In genomic region chr2:5911282-5911965, GRCm38 (mm10) we compare ENCODE assay signal across 15 mouse cellular contexts. TPM values are rescaled to one million over a fixed set of nuclear protein-coding genes. Genes with fewer than 3 reads are reported as not detected.
DNase-seq lines count a peak whose midpoint lies in the region; ATAC-seq and TF ChIP-seq lines count a peak whose summit lies in the region.
"Had no signal": no experiment of that assay in that cellular context is flagged by ENCODE, and none has a peak within 500 bp of the region (broad histone marks: within the 10 kb centered on the region; RNA-seq: fewer than 3 reads in every experiment).

No protein-coding gene starts in this region.

- no peak for TF ChIP-seq EP300 in heart, adult 2 months (IDR thresholded peaks at IDR 0.05; ENCODE audit: insufficient read depth, low read depth, low read length)

- H3K4me3 ChIP-seq in heart, adult 2 months, result no peak overlapping the region
- no peak overlapping the region for H3K4me3 ChIP-seq in limb, embryonic 14.5 days (replicated peaks; ENCODE audit: low read length)
- H3K4me3 ChIP-seq in limb, embryonic 10.5 days, result no peak overlapping the region
- H3K4me3 ChIP-seq: intestine, embryonic 15.5 days; limb, embryonic 15.5 days; neural tube, embryonic 12.5 days had no signal

- H3K4me2 ChIP-seq in limb, embryonic 14.5 days (replicated peaks; ENCODE audit: low read depth, low read length, severe bottlenecking), result no peak overlapping the region
- H3K4me2 ChIP-seq: intestine, embryonic 15.5 days; limb, embryonic 15.5 days; neural tube, embryonic 12.5 days had no signal

- H3K79me2 ChIP-seq in heart, adult 2 months (replicated peaks; ENCODE audit: control insufficient read depth, insufficient read depth, low read length), result no peaks in the 10 kb centered on the region

- intact Hi-C loops in heart, adult 2 months (cut with DNase I), result no loop called here

- TF ChIP-seq POLR2A in heart, adult 2 months (IDR thresholded peaks at IDR 0.05; ENCODE audit: insufficient read depth, low read depth, low read length), result no peak
- no peak for TF ChIP-seq POLR2A in limb, embryonic 14.5 days (IDR thresholded peaks at IDR 0.05; ENCODE audit: borderline replicate concordance, extremely low read depth, insufficient read depth, insufficient read length)

- ATAC-seq in limb, embryonic 14.5 days (ENCODE audit: low FRiP score, low read depth), result no peak
- ATAC-seq: activated CD4-positive, CD25-positive, alpha-beta regulatory T cell, adult 4 months; intestine, embryonic 15.5 days had no signal

- no peaks in the 10 kb centered on the region for H3K4me1 ChIP-seq in heart, adult 2 months (ENCODE audit: control insufficient read depth, insufficient read depth, low read length)
- H3K4me1 ChIP-seq in limb, embryonic 14.5 days (ENCODE audit: control insufficient read depth, insufficient read depth, low read length), result no peaks in the 10 kb centered on the region
- H3K4me1 ChIP-seq in limb, embryonic 10.5 days, result no peaks in the 10 kb centered on the region
- H3K4me1 ChIP-seq: intestine, embryonic 15.5 days; limb, embryonic 15.5 days had no signal

- no peak overlapping the region for H3K9ac ChIP-seq in heart, adult 2 months (ENCODE audit: low read depth, low read length)
- no peak overlapping the region for H3K9ac ChIP-seq in limb, embryonic 14.5 days (ENCODE audit: low read depth, low read length, severe bottlenecking)
- H3K9ac ChIP-seq: intestine, embryonic 15.5 days; limb, embryonic 15.5 days; neural tube, embryonic 12.5 days had no signal

- H3K27ac ChIP-seq in heart, adult 2 months, result no peak overlapping the region
- no peak overlapping the region for H3K27ac ChIP-seq in limb, embryonic 14.5 days (replicated peaks; ENCODE audit: low read depth, low read length)
- H3K27ac ChIP-seq in limb, embryonic 10.5 days, result no peak overlapping the region
- H3K27ac ChIP-seq: intestine, embryonic 15.5 days; kidney, postnatal 0 days; limb, embryonic 15.5 days; neural tube, embryonic 12.5 days had no signal

- WGBS in heart, adult 2 months, result 57% methylated on average over 16 of the region's 16 CpGs
- WGBS in limb, embryonic 14.5 days, result 74% methylated on average over 16 of the region's 16 CpGs
- 86% methylated on average over 16 of the region's 16 CpGs for WGBS in limb, embryonic 10.5 days

- H3K27me3 ChIP-seq in heart, adult 2 months (ENCODE audit: control insufficient read depth, insufficient read depth, low read length), result no peaks in the 10 kb centered on the region
- no peaks in the 10 kb centered on the region for H3K27me3 ChIP-seq in limb, embryonic 14.5 days (ENCODE audit: control insufficient read depth, insufficient read depth, low read length)
- no peaks in the 10 kb centered on the region for H3K27me3 ChIP-seq in limb, embryonic 10.5 days (ENCODE audit: low read depth, poor library complexity, severe bottlenecking)
- H3K27me3 ChIP-seq: intestine, embryonic 15.5 days; limb, embryonic 15.5 days; neural tube, embryonic 12.5 days had no signal

- no peaks in the 10 kb centered on the region for H3K9me3 ChIP-seq in limb, embryonic 14.5 days (ENCODE audit: control insufficient read depth, low read length)
- H3K9me3 ChIP-seq in limb, embryonic 10.5 days (replicated peaks), result no peaks in the 10 kb centered on the region
- H3K9me3 ChIP-seq: intestine, embryonic 15.5 days; limb, embryonic 15.5 days; neural tube, embryonic 12.5 days had no signal

- peak; percentile 40 for DNase-seq in heart, adult 11 months
- DNase-seq in heart, adult 2 months, result no peak
- DNase-seq in limb, embryonic 14.5 days (ENCODE audit: low spot score), result peak; percentile 9
- DNase-seq in limb, embryonic 10.5 days (ENCODE audit: low spot score), result no peak
- peak; percentile 40 to 41 for DNase-seq in right cerebral cortex, postnatal 10 days (ENCODE audit: low spot score in 2 of 2)
- no peak for DNase-seq in right cerebral cortex, postnatal 36 days (ENCODE audit: low spot score in 2 of 2)
- DNase-seq in right cerebral cortex, postnatal 4 days, result peak; percentile 16
- DNase-seq: heart, adult 18-20 months; layer of hippocampus, postnatal 36 days; lung, adult 18-20 months had no signal

- no peaks in the 10 kb centered on the region for H3K36me3 ChIP-seq in heart, adult 2 months (ENCODE audit: control insufficient read depth, insufficient read depth, low read length)
- 0 out of 2 replicates have a peak, but pooled peaks cover 8% of the 10 kb centered on the region for H3K36me3 ChIP-seq in limb, embryonic 14.5 days (ENCODE audit: control insufficient read depth, insufficient read depth, low read length)
- H3K36me3 ChIP-seq in limb, embryonic 10.5 days, result peaks cover 48% of the 10 kb centered on the region
- H3K36me3 ChIP-seq: intestine, embryonic 15.5 days had no signal

- no peak for TF ChIP-seq CTCF in heart, adult 2 months (IDR thresholded peaks at IDR 0.05)

RNA-seq across cellular contexts. Expression of gene Sec61a2, which starts 16.2 kb away (rescaled TPM):
- total RNA-seq in heart, adult 2 months (2021), result 10 to 100 TPM; 12.1 to 12.7 TPM
- 18.4 and 39.4 TPM in 2 replicates for polyA plus RNA-seq in heart, adult 2 months (2012; rRNA removed)
- 222 and 262 TPM in 2 replicates for polyA plus RNA-seq in limb, embryonic 14.5 days (2012; rRNA removed)
- polyA plus RNA-seq in limb, embryonic 14.5 days (2014; fragmentation: Nextera tagmentation; extraction: Ambion mirVana), result 79.1 and 90.1 TPM in 2 replicates
- polyA plus RNA-seq in limb, embryonic 10.5 days (2016; fragmentation: Nextera tagmentation; extraction: Ambion mirVana), result 85.0 and 95.1 TPM in 2 replicates

RNA-seq across cellular contexts. Expression of gene Dhtkd1, which starts 31.2 kb away (rescaled TPM):
- total RNA-seq in heart, adult 2 months (2021), result 1 to 10 TPM; 4.5 to 6.8 TPM
- polyA plus RNA-seq in heart, adult 2 months (2012; rRNA removed), result 3.6 and 11.7 TPM in 2 replicates
- 9.4 TPM in 2 replicates for polyA plus RNA-seq in limb, embryonic 14.5 days (2012; rRNA removed)
- 3.5 and 3.6 TPM in 2 replicates for polyA plus RNA-seq in limb, embryonic 14.5 days (2014; fragmentation: Nextera tagmentation; extraction: Ambion mirVana)
- polyA plus RNA-seq in limb, embryonic 10.5 days (2016; fragmentation: Nextera tagmentation; extraction: Ambion mirVana), result 6.5 and 9.2 TPM in 2 replicates

RNA-seq across cellular contexts. Expression of gene Upf2, which starts 39.8 kb away (rescaled TPM):
- 10 to 100 TPM; 16.2 to 16.7 TPM for total RNA-seq in heart, adult 2 months (2021)
- 2.9 and 5.0 TPM in 2 replicates for polyA plus RNA-seq in heart, adult 2 months (2012; rRNA removed)
- 12.5 and 17.0 TPM in 2 replicates for polyA plus RNA-seq in limb, embryonic 14.5 days (2012; rRNA removed)
- 12.1 and 13.0 TPM in 2 replicates for polyA plus RNA-seq in limb, embryonic 14.5 days (2014; fragmentation: Nextera tagmentation; extraction: Ambion mirVana)
- 9.9 and 11.5 TPM in 2 replicates for polyA plus RNA-seq in limb, embryonic 10.5 days (2016; fragmentation: Nextera tagmentation; extraction: Ambion mirVana)

RNA-seq across cellular contexts. Expression of gene Gm13199, which starts 48.7 kb away (rescaled TPM):
- total RNA-seq in heart, adult 2 months (2021), result not detected
- polyA plus RNA-seq in heart, adult 2 months (2012; rRNA removed), result not detected in 2 replicates
- polyA plus RNA-seq in limb, embryonic 14.5 days (2012; rRNA removed), result 6.2 and 7.0 TPM in 2 replicates
- polyA plus RNA-seq in limb, embryonic 14.5 days (2014; fragmentation: Nextera tagmentation; extraction: Ambion mirVana), result 1.6 and 2.0 TPM in 2 replicates
- 2.7 TPM in 2 replicates for polyA plus RNA-seq in limb, embryonic 10.5 days (2016; fragmentation: Nextera tagmentation; extraction: Ambion mirVana)
- total RNA-seq: heart, adult 18-20 months had no signal

Comparison
In these comparisons a context has a peak if more than half of its experiments do, and no peak if none do; other contexts are left out.
1. DNase-seq: peak in heart, adult 11 months (single experiment), limb, embryonic 14.5 days (single experiment), right cerebral cortex, postnatal 10 days (2 of 2) and right cerebral cortex, postnatal 4 days (single experiment); none in heart, adult 2 months (0 of 2), limb, embryonic 10.5 days (single experiment) and right cerebral cortex, postnatal 36 days (0 of 2).